Mouse (Mus musculus) kidney, postnatal 10 days (tissue): ENCODE results near the gene Actbl2.

Experiments
- DNase-seq: peaks from one replicate; pipeline ENCODE4 v3.0.0; 2021; ENCODE audit warnings: mixed read lengths

Gene Actbl2

GRCm38 (mm10) chr13:111271868-111272267 lies 17.1 kb downstream of the Actbl2 start:
- no peak for DNase-seq

DNA sequence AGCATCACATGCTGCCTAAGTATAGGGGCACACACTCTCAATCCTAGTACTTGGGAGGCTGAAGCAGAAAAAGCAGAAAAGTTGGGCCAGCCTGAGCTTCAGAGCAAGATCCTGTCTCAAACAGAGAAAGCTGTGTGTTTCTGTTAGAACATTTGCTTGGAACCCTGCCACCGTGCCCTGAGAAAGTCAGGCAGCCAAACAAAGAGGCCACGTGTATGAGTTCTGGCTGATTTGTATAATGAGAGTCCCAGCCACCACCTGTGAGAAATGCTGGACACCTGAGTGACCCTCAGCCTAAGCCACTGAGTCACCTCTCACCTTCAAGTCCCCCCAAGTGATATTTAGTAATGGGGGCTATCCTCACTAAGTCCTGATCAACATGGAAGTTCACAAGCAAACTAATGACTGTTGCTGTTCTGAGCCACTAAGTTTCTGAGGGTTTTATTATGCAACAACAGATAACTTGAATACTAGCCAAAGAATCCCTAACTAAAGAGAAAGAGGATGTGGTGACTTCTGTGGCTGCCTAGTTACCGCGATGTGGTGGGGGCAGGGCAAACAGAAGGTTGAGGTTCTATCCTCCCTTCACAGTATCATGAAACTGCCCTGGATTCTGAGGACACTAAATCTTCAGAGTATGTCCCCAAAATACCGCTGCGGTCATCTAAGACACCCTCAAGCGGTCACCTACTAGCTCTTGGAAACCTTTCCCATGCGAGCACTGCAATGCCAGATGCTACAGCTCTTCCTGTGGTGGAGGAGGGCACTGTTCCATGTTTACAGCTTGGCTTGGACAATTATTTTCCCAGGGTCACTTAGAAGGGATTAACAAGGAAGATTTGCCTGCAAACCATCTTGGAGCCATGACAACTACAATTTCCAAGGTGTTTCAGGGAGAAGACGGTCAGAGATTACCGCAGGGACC lies 31.9 kb downstream of the Actbl2 start:
- DNase-seq: peak; percentile 34

- no peak for DNase-seq
These were observed 36.5 kb downstream of the Actbl2 start for GRCm38 (mm10) chr13:111291161-111291957.

DNA sequence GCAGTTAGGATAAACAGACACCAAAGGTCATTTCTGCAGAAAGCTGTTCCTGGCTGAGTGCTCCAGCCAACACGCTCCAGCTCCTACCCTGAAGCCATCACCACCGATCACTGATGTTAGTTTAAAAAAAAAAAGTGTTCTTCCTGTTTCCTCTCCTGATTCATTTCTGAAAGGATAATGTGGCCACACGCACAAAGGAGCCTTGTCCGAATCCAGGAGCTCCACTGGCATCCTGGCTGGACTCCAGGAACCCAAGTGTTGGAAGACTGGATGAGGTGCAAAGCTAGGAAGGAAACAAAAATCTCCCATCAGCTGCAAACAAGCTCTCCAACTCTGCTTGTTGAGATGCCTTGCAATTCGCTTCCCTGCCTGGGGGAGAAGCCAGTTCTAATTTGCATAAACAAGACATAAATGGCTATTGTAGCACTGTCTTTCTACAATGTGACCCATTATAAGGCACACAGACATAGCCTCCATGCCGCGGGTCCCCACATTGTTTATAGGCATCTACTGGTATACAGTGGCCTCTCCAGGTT lies 37.2 kb downstream of the Actbl2 start:
- DNase-seq: peak; percentile 62

GRCm38 (mm10) chr13:111293478-111293877 lies 38.7 kb downstream of the Actbl2 start:
- no peak for DNase-seq

- no peak for DNase-seq
These were observed 40.2 kb downstream of the Actbl2 start for GRCm38 (mm10) chr13:111294965-111295494.

DNA sequence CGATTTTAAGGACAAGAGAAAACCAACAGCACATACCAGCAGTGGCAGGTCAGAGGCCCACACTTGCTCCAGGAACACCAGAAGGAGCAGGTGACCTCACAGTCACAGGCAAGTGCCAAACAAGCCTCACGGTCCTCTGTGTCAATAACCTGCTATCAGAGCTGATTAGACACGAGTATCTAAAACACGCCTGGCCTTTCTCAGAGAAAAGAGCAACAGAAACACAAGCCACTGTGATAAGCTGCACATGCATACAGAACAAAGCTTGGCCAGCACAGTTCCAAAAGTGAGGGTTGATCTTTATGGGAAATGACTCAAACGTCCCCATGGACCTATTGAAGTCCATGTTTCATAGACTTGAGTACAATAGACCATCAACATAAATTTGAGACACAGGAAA lies 41.2 kb downstream of the Actbl2 start:
- no peak for DNase-seq

- no peak for DNase-seq
These were observed 42.8 kb downstream of the Actbl2 start for GRCm38 (mm10) chr13:111297614-111298013.

GRCm38 (mm10) chr13:111299145-111299713 lies 44.4 kb downstream of the Actbl2 start:
- no peak for DNase-seq

DNA sequence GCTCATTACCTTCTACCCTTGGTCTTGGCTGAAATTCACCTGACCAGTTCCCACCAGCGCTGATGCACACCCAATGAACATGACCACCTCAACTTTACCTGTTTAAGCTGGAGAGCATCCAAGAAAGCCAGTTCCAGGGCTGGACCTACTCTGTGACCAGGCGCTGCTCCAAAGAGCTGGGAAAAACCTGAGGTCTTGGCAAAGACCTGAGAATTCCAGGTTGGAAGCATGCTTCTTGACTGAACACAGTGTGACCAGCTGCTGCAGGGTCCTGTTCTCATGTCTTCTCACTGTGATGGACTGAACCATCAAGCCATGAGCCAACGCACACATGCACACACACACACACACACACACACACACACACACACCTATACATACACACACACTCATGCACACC lies 46.0 kb downstream of the Actbl2 start:
- DNase-seq: no peak

- DNase-seq: no peak
These were observed 46.6 kb downstream of the Actbl2 start for GRCm38 (mm10) chr13:111301431-111301830.

DNA sequence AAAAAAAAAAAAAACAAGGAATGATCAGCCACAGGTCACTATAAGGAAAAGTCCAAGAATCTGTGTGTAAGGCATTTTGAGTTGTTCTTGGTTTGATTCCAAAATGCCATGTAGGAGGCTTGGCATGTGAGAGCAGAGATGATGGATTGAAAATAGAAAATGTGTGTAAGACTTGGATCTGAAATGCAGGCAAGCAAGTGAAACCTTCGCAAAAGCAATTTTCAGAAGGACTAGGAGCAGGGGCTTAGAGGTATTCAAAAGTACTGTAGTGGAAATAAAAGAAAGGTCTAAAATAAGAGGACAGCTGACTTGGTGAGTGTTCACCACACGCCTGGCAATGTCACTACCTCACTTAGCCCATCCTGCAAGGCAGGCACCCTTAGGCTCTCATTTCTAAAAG lies 49.4 kb downstream of the Actbl2 start:
- DNase-seq: no peak

DNA sequence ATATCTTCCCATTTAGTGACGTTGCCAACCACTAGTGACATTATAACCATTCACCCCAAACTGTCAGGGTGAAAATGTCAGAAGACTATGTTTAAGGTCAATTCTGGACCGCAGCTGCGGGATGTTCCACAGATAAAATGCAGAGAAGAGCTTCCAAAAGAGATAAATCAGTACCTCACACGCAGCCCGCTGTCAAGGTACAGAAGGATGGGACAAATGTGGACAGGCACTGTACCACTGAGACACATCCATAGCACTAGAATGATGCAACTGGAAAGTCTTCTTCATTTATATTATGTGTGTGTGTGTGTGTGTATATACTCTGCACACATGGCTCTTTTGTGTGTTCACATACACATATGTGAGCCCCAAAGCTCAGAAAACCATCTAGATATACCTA lies 49.9 kb downstream of the Actbl2 start:
- no peak for DNase-seq
